Mouse (Mus musculus) forebrain, embryonic 16.5 days (tissue): ENCODE measurements around the gene Ddx52. TPM values are rescaled to one million over a fixed set of nuclear protein-coding genes. Genes with fewer than 3 reads are reported as not detected.
A peak's percentile ranks its signal among the peaks of the same experiment; 100 is the strongest.

Source experiments
- ATAC-seq: fragments of 200-750 bp; cut with Nextera tagmentation; 2 replicates; pipeline ENCODE4 v1.8.0; 2017; ENCODE audit warnings: mild to moderate bottlenecking, moderate library complexity
- H3K27ac ChIP-seq: fragments of 300-500 bp; sonication (generic); 2 replicates; pipeline ENCODE4 v1.5.1; 2014; ENCODE audit warnings: low read length, control low read depth
- H3K27me3 ChIP-seq: fragments of 300-500 bp; sonication (generic); replicated peaks from 2 replicates; pipeline ENCODE4 v1.6.1; 2014; ENCODE audit warnings: low read length; ENCODE audit not compliant: control insufficient read depth, insufficient read depth
- H3K36me3 ChIP-seq: fragments of 300-500 bp; sonication (generic); 2 replicates; pipeline ENCODE4 v1.6.1; 2014; ENCODE audit not compliant: control insufficient read depth, insufficient read depth
- H3K4me1 ChIP-seq: fragments of 300-500 bp; sonication (generic); replicated peaks from 2 replicates; pipeline ENCODE4 v1.6.1; 2014; ENCODE audit warnings: low read length; ENCODE audit not compliant: control insufficient read depth, insufficient read depth
- H3K4me2 ChIP-seq: fragments of 300-500 bp; sonication (generic); 2 replicates; pipeline ENCODE4 v1.6.1; 2014; ENCODE audit warnings: mild to moderate bottlenecking, low read length, control low read depth
- H3K4me3 ChIP-seq: fragments of 300-500 bp; sonication (generic); replicated peaks from 2 replicates; pipeline ENCODE4 v1.5.1; 2014; ENCODE audit warnings: mild to moderate bottlenecking, low read length, control low read depth
- H3K9ac ChIP-seq: fragments of 300-500 bp; sonication (generic); replicated peaks from 2 replicates; pipeline ENCODE4 v1.6.1; 2014; ENCODE audit warnings: low read depth, low read length, control low read depth
- H3K9me3 ChIP-seq: fragments of 300-500 bp; sonication (generic); 2 replicates; pipeline ENCODE4 v1.6.1; 2016; ENCODE audit warnings: low read length; ENCODE audit not compliant: control insufficient read depth
- WGBS: fragments of 180-500 bp; shearing (Covaris S2); extraction: QIAGEN DNeasy Blood & Tissue Kit; methylation state at CpG from one replicate; pipeline ENCODE4 v1.1.7; 2014; 5-methylcytosine and 5-hydroxymethylcytosine counted together
- polyA plus RNA-seq: library from polyadenylated mRNA; unstranded; fragments of >200 nt; fragmentation: Nextera tagmentation; extraction: Ambion mirVana; gene quantifications from 2 replicates; pipeline ENCODE4 v1.2.1, GENCODE M21; 2015

The Ddx52 gene
- polyA plus RNA-seq, result 28.7 and 29.9 TPM in 2 replicates

- peak within 1 kb of the TSS; percentile 59 for H3K4me3 ChIP-seq
- peak within 1 kb of the TSS; percentile 68 for H3K9ac ChIP-seq
- H3K4me2 ChIP-seq, result peak within 1 kb of the TSS; percentile 80
- WGBS, result 1% methylated on average over 49 of the region's 49 CpGs
- H3K27ac ChIP-seq, result peak within 1 kb of the TSS; percentile 73
- peak; percentile 100 for ATAC-seq
- no peaks in the 10 kb centered on the region for H3K9me3 ChIP-seq
- peaks cover 20% of the 10 kb centered on the region for H3K36me3 ChIP-seq
- H3K4me1 ChIP-seq, result peaks cover 8% of the 10 kb centered on the region
- H3K27me3 ChIP-seq, result no peaks in the 10 kb centered on the region; the same call in 1 of the 2 replicates
Measured at GRCm38 (mm10) chr11:83941950-83942840, at the start of gene Ddx52. Gene Ddx52, plus strand, starts transcription at chr11:83942062.

GRCm38 (mm10) chr11:83893325-83893724, 48.5 kb upstream of the Ddx52 start:
- whole genome bisulfite sequencing, result 83% methylated on average over 9 of the region's 9 CpGs
- no peak for ATAC-seq
- no peaks in the 10 kb centered on the region for H3K9me3 ChIP-seq

GRCm38 (mm10) chr11:83896430-83897410, 45.1 kb upstream of the Ddx52 start:
- H3K36me3 ChIP-seq, result no peaks in the 10 kb centered on the region
- no peak overlapping the region for H3K27ac ChIP-seq
- no peaks in the 10 kb centered on the region for H3K27me3 ChIP-seq
- no peak for ATAC-seq
- no peaks in the 10 kb centered on the region for H3K4me1 ChIP-seq
- no peak overlapping the region for H3K9ac ChIP-seq
- no peaks in the 10 kb centered on the region for H3K9me3 ChIP-seq
- H3K4me2 ChIP-seq, result no peak overlapping the region
- no peak overlapping the region for H3K4me3 ChIP-seq
- WGBS, result 78% methylated on average over 16 of the region's 16 CpGs

More at GRCm38 (mm10) chr11:83893325-83893724, 48.5 kb upstream of the Ddx52 start:
- no peaks in the 10 kb centered on the region for H3K27me3 ChIP-seq
- H3K9ac ChIP-seq, result no peak overlapping the region
- no peak overlapping the region for H3K4me3 ChIP-seq
- no peak overlapping the region for H3K27ac ChIP-seq
- no peaks in the 10 kb centered on the region for H3K4me1 ChIP-seq
- no peak overlapping the region for H3K4me2 ChIP-seq
- no peaks in the 10 kb centered on the region for H3K36me3 ChIP-seq

- ATAC-seq, result no peak
- no peaks in the 10 kb centered on the region for H3K4me1 ChIP-seq
- no peaks in the 10 kb centered on the region for H3K27me3 ChIP-seq
- H3K9ac ChIP-seq, result no peak overlapping the region
- no peaks in the 10 kb centered on the region for H3K9me3 ChIP-seq
- no peak overlapping the region for H3K4me2 ChIP-seq
- no peak overlapping the region for H3K4me3 ChIP-seq
- no peak overlapping the region for H3K27ac ChIP-seq
- no peaks in the 10 kb centered on the region for H3K36me3 ChIP-seq
- 90% methylated on average over 7 of the region's 7 CpGs for WGBS
Measured at GRCm38 (mm10) chr11:83897569-83897968, 44.3 kb upstream of the Ddx52 start.

- Histone ChIP-seq H3K27ac (no peak overlapping the region), H3K9me3 (no peaks in the 10 kb centered on the region), H3K36me3 (no peaks in the 10 kb centered on the region), H3K9ac (no peak overlapping the region), H3K4me2 (no peak overlapping the region), H3K4me1 (no peaks in the 10 kb centered on the region), H3K27me3 (no peaks in the 10 kb centered on the region; the same call in 1 of the 2 replicates), H3K4me3 (no peak overlapping the region)
- no peak for ATAC-seq
- 93% methylated on average over 3 of the region's 3 CpGs for WGBS
Measured at GRCm38 (mm10) chr11:83902812-83903211, 39.0 kb upstream of the Ddx52 start.

GRCm38 (mm10) chr11:83905756-83906155, 36.1 kb upstream of the Ddx52 start:
- Histone ChIP-seq H3K27ac (no peak overlapping the region), H3K4me1 (no peaks in the 10 kb centered on the region), H3K4me3 (no peak overlapping the region), H3K9ac (no peak overlapping the region), H3K36me3 (no peaks in the 10 kb centered on the region), H3K4me2 (no peak overlapping the region), H3K9me3 (no peaks in the 10 kb centered on the region), H3K27me3 (no peaks in the 10 kb centered on the region; the same call in 1 of the 2 replicates)
- WGBS, result 87% methylated on average over 5 of the region's 5 CpGs
- no peak for ATAC-seq

- no peak overlapping the region for H3K4me3 ChIP-seq
- H3K36me3 ChIP-seq, result no peaks in the 10 kb centered on the region
- H3K4me1 ChIP-seq, result no peaks in the 10 kb centered on the region
- H3K9ac ChIP-seq, result no peak overlapping the region
- WGBS, result 17% methylated on average over 7 of the region's 7 CpGs
- H3K27me3 ChIP-seq, result no peaks in the 10 kb centered on the region; the same call in 1 of the 2 replicates
- ATAC-seq, result no peak
- H3K4me2 ChIP-seq, result no peak overlapping the region
- no peak overlapping the region for H3K27ac ChIP-seq
- no peaks in the 10 kb centered on the region for H3K9me3 ChIP-seq
Measured at GRCm38 (mm10) chr11:83908376-83908775, 33.5 kb upstream of the Ddx52 start.

GRCm38 (mm10) chr11:83913824-83914311, 28.0 kb upstream of the Ddx52 start:
- Histone ChIP-seq H3K4me2 (no peak overlapping the region), H3K36me3 (no peaks in the 10 kb centered on the region), H3K4me3 (no peak overlapping the region), H3K9me3 (no peaks in the 10 kb centered on the region), H3K27ac (no peak overlapping the region), H3K27me3 (no peaks in the 10 kb centered on the region), H3K9ac (no peak overlapping the region), H3K4me1 (no peaks in the 10 kb centered on the region)
- ATAC-seq, result no peak
- 79% methylated on average over 8 of the region's 8 CpGs for WGBS

- no peak for ATAC-seq
- Histone ChIP-seq H3K9me3 (no peaks in the 10 kb centered on the region), H3K4me3 (no peak overlapping the region), H3K27me3 (no peaks in the 10 kb centered on the region), H3K27ac (no peak overlapping the region), H3K9ac (no peak overlapping the region), H3K36me3 (no peaks in the 10 kb centered on the region), H3K4me1 (no peaks in the 10 kb centered on the region), H3K4me2 (no peak overlapping the region)
- WGBS, result 89% methylated on average over 4 of the region's 4 CpGs
Measured at GRCm38 (mm10) chr11:83914501-83914900, 27.4 kb upstream of the Ddx52 start.
